Mouse (Mus musculus) E14TG2a.4 (cell line): ENCODE measurements at regions not wholly inside any gene's neighbourhood (a gene's known extent, or its start where the extent isn't known, plus 50 kb on each side); places are given as distances from the start of the nearest gene placed in this dataset.

ENCODE experiments used
- CTCF ChIP-seq: conservative IDR thresholded peaks from 2 replicates; pipeline ENCODE4 v1.5.1; 2014; ENCODE audit warnings: low read length
- NANOG ChIP-seq: IDR thresholded peaks from 2 replicates; pipeline ENCODE4 v1.6.1; 2014; ENCODE audit warnings: borderline replicate concordance, low read length, mixed read lengths
- POU5F1 ChIP-seq: IDR thresholded peaks from 2 replicates; pipeline ENCODE4 v1.6.1; 2014; ENCODE audit warnings: low read length, borderline replicate concordance

GRCm38 (mm10) chr14:48603490-48603889 lies 70.1 kb downstream of the Otx2 start:
- no peak for TF ChIP-seq CTCF
- no peak for TF ChIP-seq POU5F1
- no peak for TF ChIP-seq NANOG
